Mouse (Mus musculus): ENCODE results near the gene Syap1. TPM values are rescaled to one million over a fixed set of nuclear protein-coding genes. Genes with fewer than 3 reads are reported as not detected.

Syap1 gene
- total RNA-seq (2021) = 10 to 100 TPM; 27.5 to 30.6 TPM
- long read RNA-seq, experiment 1, transcript Syap1-201 (9 exons, 2,087 nt) = major isoform, 31 of 33 reads
- long read RNA-seq, experiment 1, partial matches to known transcripts = 0 of 33 reads
- long read RNA-seq, experiment 1, other reads (novel, unspliced or antisense) = 2 of 33 reads
- long read RNA-seq, experiment 2, transcript Syap1-201 (9 exons, 2,087 nt) = major isoform, 20 of 22 reads
- long read RNA-seq, experiment 2, partial matches to known transcripts = 2 of 22 reads
- long read RNA-seq, experiment 2, other reads (novel, unspliced or antisense) = 0 of 22 reads

DNA sequence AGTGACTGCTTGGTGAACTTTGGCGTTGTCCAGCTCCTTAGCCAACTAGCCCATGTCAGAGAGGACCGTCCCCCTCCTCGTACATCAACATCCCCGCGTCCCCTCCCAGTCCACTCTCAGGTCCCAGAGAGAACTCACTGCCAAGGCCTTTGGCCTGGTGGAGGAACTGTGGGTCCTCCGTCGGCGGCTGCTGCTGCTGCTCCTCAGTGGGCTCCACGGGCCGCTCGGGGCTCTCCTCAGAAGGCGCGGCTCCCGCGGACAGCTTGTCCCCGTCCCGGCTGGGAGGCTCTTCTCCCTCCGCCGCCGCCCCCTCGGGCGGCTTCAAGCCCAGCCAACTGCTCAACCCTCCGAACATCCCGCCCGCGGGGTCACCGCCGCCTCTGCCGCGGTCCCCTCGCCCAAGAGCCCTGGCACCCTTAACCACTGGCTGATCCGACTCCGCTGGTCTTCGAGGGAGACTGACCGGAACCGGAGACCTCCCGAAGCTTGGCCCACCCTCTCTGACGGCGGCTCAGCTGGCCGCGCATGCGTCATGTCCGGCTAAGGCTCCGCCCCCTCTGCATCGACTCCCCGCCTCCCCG lies at the start of gene Syap1:
Gene Syap1, minus strand, starts transcription at position 517 of the 581 bp plus-strand sequence.
- peak; percentile 86 to 89 for DNase-seq

DNA sequence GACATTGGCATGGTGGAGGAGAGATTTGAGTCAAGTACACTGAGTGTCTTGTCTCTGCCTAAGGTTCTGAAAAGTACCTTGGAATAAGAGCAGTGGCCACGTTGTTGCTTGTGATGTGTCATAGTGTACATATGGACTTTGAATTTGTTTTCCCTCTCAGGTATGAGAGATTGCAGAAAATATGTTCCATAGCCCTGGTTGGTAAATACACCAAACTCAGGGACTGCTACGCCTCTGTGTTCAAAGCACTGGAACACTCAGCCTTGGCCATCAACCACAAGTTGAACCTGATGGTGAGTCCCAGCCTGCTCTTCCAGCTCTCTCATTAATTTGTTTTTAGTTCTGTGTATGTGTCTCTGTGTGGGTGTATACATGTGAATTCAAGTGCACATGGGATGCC lies 43.2 kb upstream of the Syap1 start:
- no peak for DNase-seq

DNA sequence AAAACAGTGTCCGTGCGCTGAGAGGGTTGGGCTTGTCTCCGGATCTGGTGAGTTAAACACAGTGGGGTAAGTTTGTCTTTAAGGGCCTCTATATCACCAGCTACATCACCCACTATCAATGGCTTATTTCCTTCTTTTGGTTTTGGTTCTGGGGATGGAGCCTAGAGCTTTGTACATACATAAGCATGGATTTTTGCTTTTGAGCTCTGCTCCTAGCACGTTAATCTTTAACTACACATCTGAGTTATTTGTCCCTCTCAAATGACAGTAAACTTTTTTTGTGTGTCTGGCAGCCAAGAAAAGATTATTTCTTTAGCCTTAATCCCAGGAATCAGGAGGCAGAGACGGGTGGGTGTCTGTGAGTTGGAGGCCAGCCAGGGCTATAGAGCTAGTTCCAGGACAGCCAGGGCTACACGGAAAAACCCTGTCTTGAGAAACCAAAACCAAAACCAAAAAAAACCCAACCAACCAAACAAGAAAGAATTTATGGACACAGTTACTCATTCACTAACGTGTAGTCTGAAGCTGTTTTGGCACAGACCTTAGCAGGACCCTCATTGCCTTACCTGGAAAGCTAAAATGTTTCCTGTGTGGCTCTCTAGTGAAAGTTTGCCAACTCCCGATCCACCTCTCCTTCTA lies 33.4 kb upstream of the Syap1 start:
- no peak for DNase-seq

DNA sequence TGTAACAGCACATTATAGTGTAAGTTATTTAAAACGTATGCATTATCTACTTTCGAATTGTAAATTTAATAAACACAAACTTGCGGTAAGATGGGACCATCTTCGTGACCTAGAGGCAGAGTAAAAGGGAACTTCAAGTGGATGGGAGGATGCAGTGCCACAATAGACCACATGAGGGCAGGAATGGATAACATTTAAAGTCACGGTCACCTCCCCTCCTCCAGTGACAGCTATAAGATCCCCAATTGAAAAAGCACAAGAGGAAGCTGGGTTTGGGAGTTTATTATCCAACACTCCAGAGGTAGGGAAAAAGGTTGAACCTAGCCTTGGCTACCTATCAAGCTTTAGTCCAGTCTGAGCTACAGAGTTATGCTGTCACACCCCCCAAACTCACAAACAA lies 27.4 kb upstream of the Syap1 start:
- peak; percentile 33 to 76 for DNase-seq

DNA sequence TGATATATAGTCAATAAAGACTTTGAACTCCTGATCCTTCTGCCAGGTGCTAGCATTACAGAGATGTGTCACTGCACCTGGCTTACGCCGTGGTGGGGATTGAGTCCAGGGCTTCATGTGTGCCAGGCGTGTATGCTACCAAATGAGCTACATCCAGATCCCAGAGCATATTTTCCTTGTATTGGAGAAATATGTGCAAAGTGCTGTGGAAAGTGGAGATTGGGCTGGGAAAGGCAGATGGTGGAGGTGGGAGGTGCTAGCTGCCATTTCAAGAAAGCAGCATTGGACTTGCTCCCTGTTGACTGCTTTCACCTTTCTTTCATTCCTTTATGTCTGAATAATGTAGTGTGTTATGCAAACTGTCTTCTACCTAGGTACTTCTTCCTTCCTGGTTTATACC lies 25.4 kb upstream of the Syap1 start:
- no peak for DNase-seq

DNA sequence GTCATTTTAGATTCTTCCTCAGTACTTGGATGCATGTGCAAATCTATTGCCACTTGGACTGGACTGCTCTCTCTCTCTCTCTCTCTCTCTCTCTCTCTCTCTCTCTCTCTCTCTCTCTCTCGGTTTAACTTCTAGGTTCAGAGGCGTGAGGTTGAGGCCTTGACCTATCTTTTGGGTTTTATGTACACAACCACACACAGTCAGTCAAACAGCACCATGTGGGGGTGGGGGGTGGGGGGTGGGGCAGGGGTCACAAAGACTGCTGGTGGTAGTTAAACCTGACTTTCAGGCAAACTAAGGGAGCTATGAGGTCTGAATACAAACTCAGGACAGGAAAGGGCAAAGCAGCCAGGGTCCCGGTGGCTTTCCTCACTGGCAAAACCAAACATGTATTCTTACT lies 19.3 kb upstream of the Syap1 start:
- DNase-seq = no peak

DNA sequence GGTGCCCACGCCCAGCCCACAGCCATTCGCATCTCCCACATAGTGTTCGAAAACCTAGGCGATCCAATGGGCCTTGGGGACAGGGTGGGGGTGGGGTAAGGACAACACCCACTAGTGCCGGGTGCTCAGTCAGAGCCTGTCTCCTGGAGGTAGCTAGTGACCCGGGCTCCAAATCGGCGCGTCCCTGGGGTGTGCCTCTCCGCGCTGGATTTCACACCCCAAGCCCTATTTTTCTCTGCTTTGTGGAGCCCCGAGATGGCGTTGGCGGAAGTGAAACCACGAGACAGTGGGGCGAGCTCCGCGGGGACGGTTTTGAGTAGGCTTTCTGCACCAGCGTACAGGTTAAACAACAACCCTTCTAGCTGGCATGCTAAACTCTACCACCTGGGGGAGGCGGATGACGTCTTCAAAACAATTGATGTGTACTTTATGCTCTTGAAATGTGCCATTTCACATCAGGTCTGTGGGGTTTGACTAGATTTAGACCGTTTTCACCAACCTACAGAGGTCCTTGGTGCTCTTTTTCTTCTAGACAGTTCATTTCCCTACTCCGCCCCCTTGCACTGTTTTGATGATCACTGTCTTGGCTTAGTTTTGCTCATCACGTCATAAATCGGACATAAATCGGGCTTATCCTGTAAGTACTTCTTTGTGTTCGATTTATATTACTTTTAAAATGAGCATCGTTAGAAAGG lies 13.9 kb upstream of the Syap1 start:
- peak; percentile 43 to 54 for DNase-seq

DNA sequence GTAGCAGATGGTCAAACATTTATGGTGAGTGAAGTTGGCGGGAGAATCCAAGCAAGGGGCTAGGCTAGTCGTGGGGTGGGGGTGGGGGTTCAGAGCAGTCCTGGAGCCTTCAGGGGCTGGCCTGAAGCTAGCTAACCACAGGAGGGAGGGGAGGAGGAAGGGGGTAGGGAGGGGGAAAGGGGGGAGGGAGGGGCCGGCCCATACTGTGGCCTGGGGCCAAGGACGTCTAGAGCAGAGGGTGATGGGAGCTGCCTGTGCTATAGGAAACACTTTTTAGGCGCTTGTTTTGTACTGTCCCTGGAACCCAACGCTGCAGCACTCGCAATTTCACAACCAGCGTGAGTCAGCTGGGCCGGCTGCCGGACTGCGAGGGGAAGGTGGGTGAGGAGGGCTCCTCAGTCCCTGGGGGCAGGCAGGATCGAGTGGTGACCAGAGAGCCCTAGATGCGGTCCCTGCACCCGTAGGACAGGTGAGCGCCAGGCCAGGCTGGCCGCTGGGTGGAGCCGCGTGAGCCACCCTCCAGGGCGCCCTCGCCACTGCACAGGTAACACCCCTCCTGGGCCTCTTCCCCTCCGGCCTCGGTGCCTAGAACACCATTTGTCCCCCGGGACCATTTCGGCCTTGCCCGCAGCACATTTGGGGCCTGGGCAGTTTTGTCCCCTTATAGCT lies 13.3 kb upstream of the Syap1 start:
- DNase-seq = peak; percentile 59 to 63

DNA sequence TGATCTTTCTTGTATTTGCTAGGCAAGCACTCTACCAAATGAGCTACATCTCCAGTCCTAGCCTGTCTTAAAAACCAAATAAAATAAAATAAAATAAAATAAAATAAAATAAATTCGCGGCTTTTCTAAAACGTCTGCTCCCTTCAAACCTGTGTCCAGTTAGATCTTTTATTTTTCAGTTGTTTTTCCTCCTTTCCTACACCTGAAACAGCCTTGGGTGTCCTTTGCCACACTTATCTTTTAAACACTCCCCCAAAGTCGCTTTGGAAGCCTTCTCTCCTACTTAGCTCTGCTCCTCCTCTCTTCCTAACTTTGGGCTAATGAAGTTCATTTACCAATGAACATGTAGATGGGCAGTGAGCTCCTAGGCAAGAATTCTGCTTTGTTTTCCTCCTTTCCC lies 12.7 kb upstream of the Syap1 start, which contains the start of gene Ctps2:
Gene Ctps2, plus strand, starts transcription at position 301 of the 400 bp plus-strand sequence.
- no peak for DNase-seq

DNA sequence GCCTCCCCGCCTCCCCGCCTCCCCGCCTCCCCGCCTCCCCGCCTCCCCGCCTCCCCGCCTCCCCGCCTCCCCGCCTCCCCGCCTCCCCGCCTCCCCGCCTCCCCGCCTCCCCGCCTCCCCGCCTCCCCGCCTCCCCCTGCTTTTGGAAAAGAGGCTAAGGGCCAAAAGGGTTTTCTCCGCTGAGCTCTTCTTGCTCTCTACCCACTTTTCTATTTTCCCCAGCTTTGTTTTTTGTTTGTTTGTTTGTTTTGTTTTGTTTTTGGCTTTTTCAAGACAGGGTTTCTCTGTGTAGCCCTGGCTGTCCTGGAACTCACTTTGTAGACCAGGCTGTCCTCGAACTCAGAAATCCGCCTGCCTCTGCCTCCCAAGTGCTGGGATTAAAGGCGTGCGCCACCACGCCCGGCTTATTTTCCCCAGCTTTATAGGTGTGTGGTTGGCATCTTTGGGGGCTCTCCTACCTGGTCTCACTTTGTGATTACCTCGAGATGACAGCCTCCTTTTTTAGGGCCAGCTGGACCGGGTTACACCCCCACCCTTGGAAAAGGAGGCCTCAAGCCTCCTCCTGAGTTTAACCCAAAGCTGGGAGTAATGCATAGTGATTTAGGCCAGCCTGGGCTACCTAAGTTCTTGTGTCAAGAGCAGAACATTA lies 452 bp upstream of the Syap1 start:
- DNase-seq = peak in 1 of 2 experiments; percentile 0

DNA sequence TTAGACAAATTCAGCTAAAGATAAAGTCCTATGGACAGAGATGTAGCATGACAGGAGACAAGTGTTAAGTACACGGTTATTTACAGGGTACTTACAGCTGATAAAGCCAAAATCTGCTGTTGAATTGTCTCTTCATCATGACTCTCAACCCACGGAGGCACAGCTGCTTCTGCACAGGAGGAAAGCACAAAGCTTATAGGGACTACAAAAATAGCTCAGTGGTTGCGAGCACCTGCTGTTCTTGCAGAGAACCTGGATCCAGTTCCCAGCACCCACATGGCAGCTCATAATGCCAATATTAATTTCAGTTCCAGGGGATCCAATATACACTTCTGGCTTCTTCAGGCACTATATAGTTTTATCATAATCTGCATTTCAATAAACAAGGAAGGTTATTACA lies 10.0 kb downstream of the Syap1 start:
- DNase-seq = no peak

DNA sequence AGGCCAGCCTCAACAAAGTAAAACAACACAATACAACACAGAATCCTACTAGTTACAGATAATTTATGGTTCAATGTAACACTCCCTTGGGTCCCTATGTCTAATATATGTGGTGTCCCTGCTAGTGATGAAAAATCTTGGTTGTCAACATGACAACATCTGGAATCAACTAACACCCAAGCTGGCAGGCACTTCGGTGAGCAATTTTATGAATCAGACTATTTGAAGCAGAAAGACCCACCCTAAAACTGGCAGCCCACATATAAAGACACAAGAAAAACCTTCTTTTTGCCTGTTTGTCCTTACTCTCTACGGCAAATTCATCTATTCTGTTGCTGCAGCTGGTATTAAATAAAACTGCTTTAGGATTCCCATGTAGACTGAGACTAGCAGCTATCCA lies 14.5 kb downstream of the Syap1 start:
- no peak for DNase-seq

DNA sequence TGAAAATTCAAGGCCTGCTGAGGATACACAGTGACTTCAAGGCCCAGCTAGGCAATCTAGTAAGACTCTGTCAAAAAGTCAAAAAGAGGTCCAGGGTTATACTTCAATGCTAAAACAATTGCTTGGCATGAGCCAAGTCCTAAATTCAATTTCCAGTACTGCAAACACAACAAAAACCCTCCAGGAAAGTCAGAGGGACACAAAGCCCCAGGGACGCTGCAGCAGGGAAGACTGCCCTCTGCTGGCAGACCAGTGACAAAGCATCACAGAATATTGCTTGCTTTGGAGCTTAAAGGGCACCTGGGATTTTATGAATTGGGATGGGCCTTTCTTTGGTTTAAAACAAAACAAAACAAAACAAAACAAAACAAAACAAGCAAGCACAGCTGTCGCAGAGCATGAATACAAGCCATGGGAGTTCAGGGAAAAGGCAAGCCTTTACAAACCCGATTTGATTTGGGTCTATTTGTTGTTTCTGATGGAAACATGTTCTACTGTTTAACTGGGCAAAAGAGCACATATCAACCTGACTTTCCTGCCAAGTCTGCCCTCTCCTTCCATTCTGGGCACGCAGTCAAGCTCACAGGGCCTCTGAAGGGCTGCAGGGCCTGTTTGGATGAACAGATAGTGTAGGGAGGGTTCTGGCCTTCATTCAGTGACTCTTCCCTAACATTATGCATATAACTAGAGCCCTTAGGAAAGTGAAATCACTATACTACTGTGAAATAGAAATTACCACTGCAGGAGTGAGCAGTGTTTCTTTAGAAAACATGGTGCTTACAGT lies 16.3 kb downstream of the Syap1 start:
- DNase-seq = peak; percentile 45 to 58

DNA sequence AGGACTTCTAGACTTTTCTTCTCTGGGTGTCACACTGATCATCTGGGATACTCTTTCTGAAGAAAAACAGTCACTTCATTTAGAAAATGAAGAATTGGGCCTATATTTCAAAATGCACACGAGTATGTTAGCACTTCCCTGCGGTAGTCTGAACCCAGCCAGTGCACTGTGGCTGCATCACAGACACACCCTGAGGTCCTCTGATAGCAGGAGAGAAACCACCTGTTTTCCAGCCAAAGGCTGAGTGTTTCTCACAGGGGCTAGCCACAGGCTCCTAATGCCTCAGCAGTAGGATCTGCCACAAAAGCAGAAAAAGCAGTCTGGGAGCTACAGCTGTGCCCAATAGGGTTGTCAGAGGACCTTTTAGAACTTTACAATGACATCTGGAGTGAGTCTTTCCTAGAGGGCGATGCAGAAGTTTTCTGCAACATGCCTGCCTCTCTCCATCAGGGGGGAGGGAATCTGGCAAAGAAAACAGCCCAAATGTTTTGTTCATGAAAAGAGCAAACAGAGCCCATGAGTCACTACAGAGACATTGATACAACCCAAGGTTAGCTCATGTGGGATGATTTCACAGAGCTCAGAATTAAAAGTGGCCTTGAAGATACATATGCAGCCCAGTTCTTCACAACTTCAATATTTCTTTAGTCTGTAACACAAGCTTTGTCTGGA lies 19.8 kb downstream of the Syap1 start:
- peak; percentile 15 for DNase-seq

DNA sequence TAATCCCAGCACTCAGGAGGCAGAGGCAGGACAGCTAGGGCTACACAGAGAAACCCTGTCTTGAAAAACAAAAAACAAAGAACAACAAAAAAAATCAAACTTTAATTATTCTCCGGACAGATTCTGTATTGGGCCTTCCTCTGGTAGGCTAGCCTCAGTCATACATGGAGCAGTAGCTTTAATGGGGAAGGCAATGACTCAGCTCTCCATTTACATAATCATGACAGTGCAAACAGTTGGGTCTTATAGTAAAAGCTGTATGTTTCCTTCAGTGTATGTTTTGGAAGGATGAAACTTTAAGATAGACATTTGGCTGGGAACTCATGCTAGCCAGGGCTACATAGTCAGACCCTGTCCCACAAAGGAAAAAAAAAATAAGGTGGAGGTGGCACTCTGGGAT lies 39.6 kb downstream of the Syap1 start:
- no peak for DNase-seq

DNA sequence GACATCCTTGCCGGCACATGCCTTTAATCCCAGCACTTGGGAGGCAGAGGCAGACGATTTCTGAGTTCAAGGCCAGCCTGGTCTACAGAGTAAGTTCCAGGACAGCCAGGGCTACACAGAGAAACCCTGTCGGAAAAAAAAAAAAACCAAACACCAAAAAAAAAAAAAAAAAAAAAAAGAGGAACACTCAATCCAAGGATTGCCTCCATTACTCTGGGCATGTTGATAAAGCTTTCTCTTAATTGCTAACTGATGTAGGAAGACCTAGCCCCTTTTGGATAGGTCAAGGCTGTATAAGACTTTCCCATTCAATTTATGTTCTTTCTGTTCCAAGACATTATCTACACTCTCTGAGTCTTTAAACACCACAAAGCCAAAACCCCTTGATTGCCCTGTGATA lies 42.7 kb downstream of the Syap1 start:
- DNase-seq = no peak

DNA sequence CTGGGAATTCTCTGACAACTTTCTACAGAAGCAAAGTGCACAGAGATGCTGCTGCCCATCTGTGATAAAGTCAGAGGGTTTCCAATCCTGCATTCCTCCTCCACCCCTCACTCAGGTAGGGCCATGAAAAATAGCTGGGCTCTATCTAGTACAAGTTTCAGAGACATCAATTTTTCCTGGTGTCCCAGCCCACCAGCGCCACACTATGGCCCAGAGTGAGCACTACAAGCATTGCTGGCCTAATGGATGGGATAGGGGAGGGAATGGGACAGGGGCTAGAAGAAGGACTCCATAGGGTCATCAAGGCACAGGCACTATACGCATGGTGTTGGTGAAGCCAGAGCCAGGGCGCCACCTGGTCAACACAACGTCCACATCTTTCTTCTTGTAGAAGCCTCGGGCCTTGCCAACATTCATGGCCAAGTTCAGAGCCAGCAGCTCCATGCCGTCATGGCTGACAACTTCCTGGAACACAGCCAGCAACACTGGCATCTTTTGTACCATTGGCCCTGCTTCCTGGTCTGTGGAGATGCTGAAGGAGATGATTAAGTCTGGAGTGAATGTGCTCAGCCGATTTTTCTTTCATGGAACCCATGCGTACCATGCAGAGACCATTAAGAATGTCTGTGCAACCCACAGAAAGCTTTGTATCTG lies 43.7 kb downstream of the Syap1 start:
- no peak for DNase-seq

DNA sequence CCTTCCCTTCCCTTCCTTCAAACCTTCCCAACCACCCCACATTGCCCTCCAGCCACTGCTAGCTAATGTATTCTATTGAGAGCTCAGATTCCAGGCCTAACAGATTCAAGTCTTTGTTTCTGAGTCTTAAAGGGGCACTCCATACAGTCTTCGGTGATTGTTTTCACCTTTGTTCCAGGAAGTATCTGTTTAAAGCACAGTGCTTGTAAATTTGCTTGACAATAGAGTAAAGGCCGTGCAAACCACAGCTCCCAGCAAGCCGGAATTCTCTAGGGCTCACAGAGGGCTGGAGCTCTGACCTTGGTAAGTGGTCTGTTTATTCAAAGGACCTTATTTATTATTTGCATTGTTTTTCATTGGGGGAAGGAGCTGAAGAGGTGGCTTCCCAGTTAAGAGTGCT lies 56.1 kb downstream of the Syap1 start:
- DNase-seq = no peak

DNA sequence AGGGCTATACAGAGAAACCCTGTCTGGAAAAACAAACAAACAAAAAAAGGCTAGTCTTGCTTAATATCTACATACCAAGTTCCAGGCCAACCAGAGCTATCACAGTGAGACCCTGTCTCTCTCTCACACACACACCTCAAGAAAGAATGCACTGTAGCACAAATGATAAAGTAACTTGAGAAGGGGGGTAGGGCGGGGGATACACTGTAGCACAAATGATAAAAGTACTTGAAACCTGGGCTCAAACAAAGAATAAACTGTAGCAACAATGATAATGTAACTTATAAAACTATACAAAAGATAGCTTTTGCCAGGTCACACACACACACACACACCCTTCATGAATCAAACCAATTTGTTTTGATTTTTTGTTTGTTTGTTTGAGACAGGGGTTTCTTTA lies 56.7 kb downstream of the Syap1 start:
- DNase-seq = no peak

DNA sequence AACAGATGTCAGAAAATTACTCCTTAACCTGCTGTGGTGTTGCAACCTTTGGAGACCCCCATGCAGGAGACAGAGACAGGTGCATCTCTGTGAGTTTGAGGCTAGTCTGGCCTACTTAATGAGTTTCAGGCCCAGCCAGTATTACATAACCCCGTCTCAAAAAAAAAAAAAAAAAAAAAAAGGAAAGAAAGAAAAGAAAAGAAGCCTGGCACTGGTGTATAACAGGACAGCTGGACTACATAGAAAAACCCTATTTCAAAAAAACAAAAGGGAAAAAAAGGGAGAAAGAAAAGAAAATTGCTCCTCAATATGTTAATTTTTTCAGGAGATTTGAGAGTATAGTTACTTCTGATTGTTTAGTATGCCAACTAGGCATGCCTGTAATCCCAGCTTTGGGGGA lies 57.2 kb downstream of the Syap1 start:
- no peak for DNase-seq

Measured in heart, adult 18-20 months (tissue).